Comparison of ENCODE assay signal across 43 mouse cellular contexts in genomic region chr7:13570967-13571366, GRCm38 (mm10). TPM values are rescaled to one million over a fixed set of nuclear protein-coding genes. Genes with fewer than 3 reads are reported as not detected.
"Had no signal": no experiment of that assay in that cellular context is flagged by ENCODE, and none has a peak within 500 bp of the region (broad histone marks: within the 10 kb centered on the region; RNA-seq: fewer than 3 reads in every experiment).

Gene Bsph2 (minus strand): TSS chr7:13571067.

- H3K36me3 ChIP-seq: heart, embryonic 12.5 days; heart, embryonic 13.5 days; heart, embryonic 15.5 days; hindbrain, embryonic 10.5 days; hindbrain, embryonic 12.5 days; hindbrain, embryonic 13.5 days; hindbrain, embryonic 15.5 days; intestine, embryonic 15.5 days; kidney, embryonic 15.5 days had no signal

- H3K4me3 ChIP-seq: heart, embryonic 12.5 days; heart, embryonic 13.5 days; heart, embryonic 15.5 days; hindbrain, embryonic 10.5 days; hindbrain, embryonic 12.5 days; hindbrain, embryonic 13.5 days; hindbrain, embryonic 15.5 days; intestine, embryonic 15.5 days; kidney, embryonic 15.5 days; layer of hippocampus, adult 2 months; left cerebral cortex, adult 2 months had no signal

- H3K4me2 ChIP-seq: heart, embryonic 11.5 days; heart, embryonic 12.5 days; heart, embryonic 13.5 days; heart, embryonic 15.5 days; hindbrain, embryonic 12.5 days; hindbrain, embryonic 13.5 days; hindbrain, embryonic 14.5 days; hindbrain, embryonic 15.5 days; intestine, embryonic 15.5 days; kidney, embryonic 15.5 days had no signal

- H3K27me3 ChIP-seq: heart, embryonic 12.5 days; heart, embryonic 13.5 days; heart, embryonic 15.5 days; hindbrain, embryonic 12.5 days; hindbrain, embryonic 13.5 days; hindbrain, embryonic 15.5 days; intestine, embryonic 15.5 days; kidney, embryonic 15.5 days had no signal

- H3K9ac ChIP-seq: heart, embryonic 12.5 days; heart, embryonic 13.5 days; heart, embryonic 15.5 days; hindbrain, embryonic 12.5 days; hindbrain, embryonic 13.5 days; hindbrain, embryonic 14.5 days; hindbrain, embryonic 15.5 days; intestine, embryonic 15.5 days; kidney, embryonic 15.5 days had no signal

- H3K4me1 ChIP-seq: heart, embryonic 12.5 days; heart, embryonic 13.5 days; heart, embryonic 15.5 days; hindbrain, embryonic 10.5 days; hindbrain, embryonic 12.5 days; hindbrain, embryonic 13.5 days; hindbrain, embryonic 15.5 days; intestine, embryonic 15.5 days; kidney, embryonic 15.5 days had no signal

- H3K27ac ChIP-seq: heart, embryonic 13.5 days; heart, embryonic 15.5 days; hindbrain, embryonic 10.5 days; hindbrain, embryonic 12.5 days; hindbrain, embryonic 13.5 days; hindbrain, embryonic 14.5 days; hindbrain, embryonic 15.5 days; hindbrain, postnatal 0 days; intestine, embryonic 15.5 days; kidney, embryonic 15.5 days; kidney, postnatal 0 days; layer of hippocampus, adult 2 months; left cerebral cortex, adult 2 months had no signal

- DNase-seq: heart, postnatal 10 days; heart, postnatal 14 days; heart, postnatal 36 days; heart, postnatal 4 days; kidney, adult 11 months; kidney, adult 18-20 months; kidney, adult 2 months; kidney, adult 8-10 months; kidney, adult 9 months; kidney, postnatal 10 days; kidney, postnatal 14 days; kidney, postnatal 25 days; kidney, postnatal 36 days; kidney, postnatal 4 days; layer of hippocampus, adult 9-11 months; layer of hippocampus, postnatal 36 days had no signal

- H3K9me3 ChIP-seq: heart, embryonic 15.5 days; intestine, embryonic 15.5 days; kidney, embryonic 15.5 days had no signal

- ATAC-seq: hindbrain, embryonic 16.5 days; hindbrain, postnatal 0 days; inflammation-experienced regulatory T-cells, adult 6 months; intestine, embryonic 15.5 days; intestine, embryonic 16.5 days; intestine, postnatal 0 days had no signal

RNA-seq across cellular contexts. Expression of gene Bsph2, which starts in this region (rescaled TPM):
- polyA plus RNA-seq: heart, embryonic 11.5 days; heart, embryonic 12.5 days; heart, embryonic 13.5 days; heart, embryonic 14.5 days; heart, embryonic 15.5 days; heart, embryonic 16.5 days; heart, postnatal 0 days; hindbrain, embryonic 10.5 days; hindbrain, embryonic 11.5 days; hindbrain, embryonic 12.5 days; hindbrain, embryonic 13.5 days; hindbrain, embryonic 14.5 days; hindbrain, embryonic 15.5 days; hindbrain, embryonic 16.5 days; hindbrain, postnatal 0 days; inflammation-experienced regulatory T-cells, adult 6 months; intestine, embryonic 14.5 days; intestine, embryonic 15.5 days; intestine, embryonic 16.5 days; intestine, postnatal 0 days; kidney, adult 2 months; kidney, embryonic 14.5 days; kidney, embryonic 15.5 days; kidney, embryonic 16.5 days; kidney, postnatal 0 days; large intestine, adult 2 months had no signal
